ENCODE assay signal across 30 mouse cellular contexts in genomic region chr2:169260636-169261035, GRCm38 (mm10).
DNase-seq lines count a peak whose midpoint lies in the region; ATAC-seq lines count a peak whose summit lies in the region.
"Had no signal": no experiment of that assay in that cellular context is flagged by ENCODE, and none has a peak within 500 bp of the region (broad histone marks: within the 10 kb centered on the region; RNA-seq: fewer than 3 reads in every experiment).

No protein-coding gene starts in this region.

- H3K36me3 ChIP-seq in megakaryocyte, embryonic 14.5 days (replicated peaks; ENCODE audit: low read length): no peaks in the 10 kb centered on the region
- H3K36me3 ChIP-seq in limb, embryonic 10.5 days: no peaks in the 10 kb centered on the region
- H3K36me3 ChIP-seq: heart, embryonic 10.5 days; hindbrain, embryonic 12.5 days; intestine, embryonic 15.5 days; midbrain, embryonic 12.5 days; neural tube, embryonic 12.5 days had no signal

- H3K9me3 ChIP-seq in megakaryocyte, embryonic 14.5 days: peaks cover 80% of the 10 kb centered on the region
- H3K9me3 ChIP-seq in limb, embryonic 10.5 days (replicated peaks): no peaks in the 10 kb centered on the region
- H3K9me3 ChIP-seq: forebrain, embryonic 13.5 days; heart, embryonic 10.5 days; hindbrain, embryonic 12.5 days; intestine, embryonic 15.5 days; midbrain, embryonic 12.5 days; neural tube, embryonic 12.5 days had no signal

- ATAC-seq in megakaryocyte, adult 5-6 weeks (ENCODE audit: poor library complexity, severe bottlenecking): no peak
- ATAC-seq in megakaryocyte progenitor cell, adult 5-6 weeks (replicated peaks; ENCODE audit: poor library complexity): no peak
- ATAC-seq: forebrain, embryonic 13.5 days; hindbrain, postnatal 0 days; intestine, embryonic 15.5 days had no signal

- H3K4me1 ChIP-seq in megakaryocyte, embryonic 14.5 days: no peaks in the 10 kb centered on the region
- H3K4me1 ChIP-seq in limb, embryonic 10.5 days: peaks cover 7% of the 10 kb centered on the region
- H3K4me1 ChIP-seq: forebrain, embryonic 13.5 days; heart, embryonic 10.5 days; hindbrain, embryonic 12.5 days; intestine, embryonic 15.5 days; midbrain, embryonic 12.5 days; neural tube, embryonic 12.5 days had no signal

- peak overlapping the region; percentile 33 for H3K4me3 ChIP-seq in megakaryocyte, embryonic 14.5 days (replicated peaks)
- no peak overlapping the region for H3K4me3 ChIP-seq in limb, embryonic 10.5 days
- H3K4me3 ChIP-seq: forebrain, embryonic 13.5 days; heart, embryonic 10.5 days; hindbrain, embryonic 12.5 days; intestine, embryonic 15.5 days; midbrain, embryonic 12.5 days; myocyte; neural tube, embryonic 12.5 days had no signal

- H3K27ac ChIP-seq in limb, embryonic 10.5 days: no peak overlapping the region
- H3K27ac ChIP-seq: forebrain, embryonic 13.5 days; heart, embryonic 10.5 days; hindbrain, embryonic 12.5 days; hindbrain, postnatal 0 days; intestine, embryonic 15.5 days; liver, embryonic 14.5 days; midbrain, embryonic 12.5 days; neural tube, embryonic 12.5 days had no signal

- no peaks in the 10 kb centered on the region for H3K27me3 ChIP-seq in megakaryocyte, embryonic 14.5 days (replicated peaks)
- no peaks in the 10 kb centered on the region for H3K27me3 ChIP-seq in limb, embryonic 10.5 days (ENCODE audit: low read depth, poor library complexity, severe bottlenecking)
- H3K27me3 ChIP-seq: forebrain, embryonic 13.5 days; hindbrain, embryonic 12.5 days; intestine, embryonic 15.5 days; midbrain, embryonic 12.5 days; neural tube, embryonic 12.5 days had no signal

- WGBS in limb, embryonic 10.5 days: 93% methylated on average over 4 of the region's 4 CpGs

- peak; percentile 22 to 60 for DNase-seq in frontal cortex, adult 2 months (ENCODE audit: extremely low spot score in 1 of 2, low spot score in 1 of 2)
- DNase-seq in left cerebral cortex, adult 8-10 months (ENCODE audit: low spot score in 2 of 2): peak; percentile 3 to 52
- DNase-seq in right cerebral cortex, postnatal 25 days: peak; percentile 43
- no peak for DNase-seq in limb, embryonic 10.5 days (ENCODE audit: low spot score)
- no peak for DNase-seq in thymus, postnatal 4 days
- DNase-seq: adrenal gland, postnatal 25 days; B cell, adult 2 months; cerebellum, adult 18-20 months; cerebellum, postnatal 14 days; gastrocnemius, postnatal 25 days; heart, adult 11 months; heart, postnatal 36 days; kidney, adult 2 months; kidney, postnatal 36 days; layer of hippocampus, adult 9-11 months; liver; lung, adult 2 months; lung, postnatal 10 days had no signal

Comparison
In these comparisons a context has a peak if more than half of its experiments do, and no peak if none do; other contexts are left out.
1. DNase-seq: peak in frontal cortex, adult 2 months (2 of 2), left cerebral cortex, adult 8-10 months (2 of 2) and right cerebral cortex, postnatal 25 days (single experiment); none in limb, embryonic 10.5 days (single experiment) and thymus, postnatal 4 days (single experiment).